Comparison of ENCODE assay signal across 13 mouse cellular contexts in genomic region chr9:12587289-12588057, GRCm38 (mm10).
"Had no signal": no experiment of that assay in that cellular context is flagged by ENCODE, and none has a peak within 500 bp of the region (broad histone marks: within the 10 kb centered on the region; RNA-seq: fewer than 3 reads in every experiment).

No protein-coding gene starts in this region.

- H3K27ac ChIP-seq: layer of hippocampus, adult 2 months; limb, embryonic 13.5 days; liver, embryonic 14.5 days; midbrain, embryonic 12.5 days had no signal

- DNase-seq: kidney, adult 18-20 months; kidney, postnatal 10 days; kidney, postnatal 4 days; left cerebral cortex, postnatal 4 days; lung, adult 18-20 months; right cerebral cortex, adult 18-20 months; right cerebral cortex, postnatal 25 days; thymus, postnatal 4 days had no signal

- H3K4me1 ChIP-seq: limb, embryonic 13.5 days; midbrain, embryonic 12.5 days had no signal

- H3K9ac ChIP-seq: limb, embryonic 13.5 days; liver, embryonic 14.5 days; midbrain, embryonic 12.5 days had no signal

- H3K4me3 ChIP-seq: layer of hippocampus, adult 2 months; limb, embryonic 13.5 days; midbrain, embryonic 12.5 days had no signal

- H3K27me3 ChIP-seq: limb, embryonic 13.5 days; midbrain, embryonic 12.5 days had no signal

- H3K36me3 ChIP-seq: limb, embryonic 13.5 days; midbrain, embryonic 12.5 days had no signal

- H3K4me2 ChIP-seq: limb, embryonic 13.5 days; midbrain, embryonic 12.5 days had no signal

- ATAC-seq: midbrain, embryonic 16.5 days had no signal

- H3K9me3 ChIP-seq: limb, embryonic 13.5 days; midbrain, embryonic 12.5 days had no signal
